Comparison of ENCODE assay signal across 8 mouse cellular contexts in genomic region chr15:5116270-5117030, GRCm38 (mm10). TPM values are rescaled to one million over a fixed set of nuclear protein-coding genes. Genes with fewer than 3 reads are reported as not detected.
DNase-seq lines count a peak whose midpoint lies in the region; ATAC-seq and TF ChIP-seq lines count a peak whose summit lies in the region.

Gene Rpl37, plus strand, starts transcription at chr15:5116645.

- peak within 1 kb of the TSS; percentile 89 for H3K9ac ChIP-seq in embryonic facial prominence, embryonic 14.5 days (ENCODE audit: low read depth, low read length)
- H3K9ac ChIP-seq in heart, adult 2 months (ENCODE audit: low read depth, low read length) = peak within 1 kb of the TSS; percentile 84
- H3K9ac ChIP-seq in limb, embryonic 13.5 days = peak within 1 kb of the TSS; percentile 92
- peak within 1 kb of the TSS; percentile 92 for H3K9ac ChIP-seq in midbrain, embryonic 16.5 days (ENCODE audit: low read depth, low read length)

- H3K36me3 ChIP-seq in embryonic facial prominence, embryonic 14.5 days (ENCODE audit: control insufficient read depth, insufficient read depth, low read length) = peaks cover 42% of the 10 kb centered on the region
- peaks cover 21% of the 10 kb centered on the region for H3K36me3 ChIP-seq in heart, adult 2 months (ENCODE audit: control insufficient read depth, insufficient read depth, low read length)
- H3K36me3 ChIP-seq in limb, embryonic 13.5 days = peaks cover 41% of the 10 kb centered on the region
- peaks cover 28% of the 10 kb centered on the region for H3K36me3 ChIP-seq in midbrain, embryonic 16.5 days (ENCODE audit: control insufficient read depth, insufficient read depth, low read length)

- no peaks in the 10 kb centered on the region for H3K9me3 ChIP-seq in embryonic facial prominence, embryonic 14.5 days (ENCODE audit: control insufficient read depth, low read length)
- no peaks in the 10 kb centered on the region for H3K9me3 ChIP-seq in limb, embryonic 13.5 days
- no peaks in the 10 kb centered on the region for H3K9me3 ChIP-seq in midbrain, embryonic 16.5 days (replicated peaks; ENCODE audit: control insufficient read depth, low read length, poor library complexity, severe bottlenecking)

- intact Hi-C loops in heart, adult 2 months (cut with DNase I) = loop anchor here (2.0 kb wide), 2 partner anchors 26 to 68 kb away; partner anchors contain the start of genes Prkaa1 and Ttc33

- peak; percentile 83 for TF ChIP-seq POLR2A in heart, adult 2 months (IDR thresholded peaks at IDR 0.05; ENCODE audit: insufficient read depth, low read depth, low read length)

- no peaks in the 10 kb centered on the region for H3K79me2 ChIP-seq in heart, adult 2 months (replicated peaks; ENCODE audit: control insufficient read depth, insufficient read depth, low read length)

- peak; percentile 88 for TF ChIP-seq CTCF in heart, adult 2 months (IDR thresholded peaks at IDR 0.05)

- ATAC-seq in embryonic facial prominence, embryonic 14.5 days (ENCODE audit: low read depth) = peak; percentile 99
- ATAC-seq in limb, embryonic 13.5 days (ENCODE audit: low FRiP score, low read depth) = peak; percentile 98
- ATAC-seq in midbrain, embryonic 16.5 days = peak; percentile 99

- 0% methylated on average over 49 of the region's 55 CpGs for WGBS in embryonic facial prominence, embryonic 14.5 days
- under 1% methylated on average over 55 of the region's 55 CpGs for WGBS in heart, adult 2 months
- WGBS in limb, embryonic 13.5 days = under 1% methylated on average over 55 of the region's 55 CpGs
- WGBS in midbrain, embryonic 16.5 days = under 1% methylated on average over 53 of the region's 55 CpGs

- H3K27ac ChIP-seq in embryonic facial prominence, embryonic 14.5 days (replicated peaks; ENCODE audit: low read depth, low read length) = peak within 1 kb of the TSS; percentile 96
- H3K27ac ChIP-seq in heart, adult 2 months = peak within 1 kb of the TSS; percentile 92
- peak within 1 kb of the TSS; percentile 95 for H3K27ac ChIP-seq in limb, embryonic 13.5 days
- H3K27ac ChIP-seq in midbrain, embryonic 16.5 days (ENCODE audit: low read length) = peak within 1 kb of the TSS; percentile 86

- peak; percentile 98 for DNase-seq in 3T3-L1 (ENCODE audit: low read depth, low spot score)
- peak; percentile 98 to 99 for DNase-seq in adrenal gland, postnatal 4 days (ENCODE audit: low spot score in 2 of 2)
- DNase-seq in embryonic facial prominence, embryonic 14.5 days (ENCODE audit: low spot score) = peak; percentile 99
- peak; percentile 99 for DNase-seq in heart, adult 2 months
- peak; percentile 98 for DNase-seq in kidney, adult 8-10 months
- peak; percentile 98 for DNase-seq in spleen, postnatal 10 days (ENCODE audit: low spot score in 2 of 2)

- H3K4me1 ChIP-seq in embryonic facial prominence, embryonic 14.5 days (ENCODE audit: control insufficient read depth, insufficient read depth, low read length) = peaks cover 15% of the 10 kb centered on the region
- H3K4me1 ChIP-seq in heart, adult 2 months (ENCODE audit: control insufficient read depth, insufficient read depth, low read length) = peaks cover 4% of the 10 kb centered on the region; the same call in 1 of the 2 replicates
- peaks cover 21% of the 10 kb centered on the region for H3K4me1 ChIP-seq in limb, embryonic 13.5 days
- H3K4me1 ChIP-seq in midbrain, embryonic 16.5 days (ENCODE audit: control insufficient read depth, insufficient read depth, low read length) = peaks cover 23% of the 10 kb centered on the region

- no peak for TF ChIP-seq EP300 in heart, adult 2 months (IDR thresholded peaks at IDR 0.05; ENCODE audit: insufficient read depth, low read depth, low read length)

- no peaks in the 10 kb centered on the region for H3K27me3 ChIP-seq in embryonic facial prominence, embryonic 14.5 days (replicated peaks; ENCODE audit: control insufficient read depth, insufficient read depth, low read length)
- no peaks in the 10 kb centered on the region for H3K27me3 ChIP-seq in heart, adult 2 months (ENCODE audit: control insufficient read depth, insufficient read depth, low read length)
- no peaks in the 10 kb centered on the region for H3K27me3 ChIP-seq in limb, embryonic 13.5 days
- H3K27me3 ChIP-seq in midbrain, embryonic 16.5 days (ENCODE audit: control insufficient read depth, insufficient read depth, low read depth, low read length) = no peaks in the 10 kb centered on the region

- H3K4me2 ChIP-seq in embryonic facial prominence, embryonic 14.5 days (ENCODE audit: low read depth, low read length) = peak within 1 kb of the TSS; percentile 85
- peak within 1 kb of the TSS; percentile 86 for H3K4me2 ChIP-seq in limb, embryonic 13.5 days (replicated peaks)
- H3K4me2 ChIP-seq in midbrain, embryonic 16.5 days (ENCODE audit: low read length) = peak within 1 kb of the TSS; percentile 69

- peak within 1 kb of the TSS; percentile 66 for H3K4me3 ChIP-seq in embryonic facial prominence, embryonic 14.5 days (ENCODE audit: low read depth, low read length)
- H3K4me3 ChIP-seq in heart, adult 2 months = peak within 1 kb of the TSS; percentile 90
- H3K4me3 ChIP-seq in limb, embryonic 13.5 days = peak within 1 kb of the TSS; percentile 82
- peak within 1 kb of the TSS; percentile 93 for H3K4me3 ChIP-seq in midbrain, embryonic 16.5 days (ENCODE audit: low read depth, low read length)

RNA-seq across cellular contexts. Expression of gene Rpl37, which starts in this region (rescaled TPM):
- 100 to 1,000 TPM; 526 to 531 TPM for total RNA-seq in adrenal gland, postnatal 4 days (2021)
- polyA plus RNA-seq in embryonic facial prominence, embryonic 14.5 days (2014; fragmentation: Nextera tagmentation; extraction: Ambion mirVana) = 794 and 907 TPM in 2 replicates
- 100 to 1,000 TPM; 186 to 228 TPM for total RNA-seq in heart, adult 2 months (2021)
- 382 and 405 TPM in 2 replicates for polyA plus RNA-seq in heart, adult 2 months (2012; rRNA removed)
- polyA plus RNA-seq in limb, embryonic 13.5 days (2015; fragmentation: Nextera tagmentation; extraction: Ambion mirVana) = 562 and 563 TPM in 2 replicates
- 257 and 300 TPM in 2 replicates for polyA plus RNA-seq in midbrain, embryonic 16.5 days (2015; fragmentation: Nextera tagmentation; extraction: Ambion mirVana)

Comparison
In these comparisons a context has a peak if more than half of its experiments do, and no peak if none do; other contexts are left out.
1. Peak in every context shown above with its lines: DNase-seq, ATAC-seq, H3K4me3 ChIP-seq and H3K27ac ChIP-seq.